Mouse (Mus musculus): ENCODE data around the gene Stx12.

- TF ChIP-seq CTCF (IDR thresholded peaks at IDR 0.05; ENCODE audit: extremely low read depth, insufficient read length, insufficient replicate concordance, low read depth, low read length) (no peak), POLR2A (IDR thresholded peaks at IDR 0.05; ENCODE audit: low read depth, low read length) (no peak)
Measured at GRCm38 (mm10) chr4:132816404-132816803, 67.9 kb downstream of the Stx12 start.
